Mouse (Mus musculus) testis, adult 2 months (tissue): ENCODE measurements around the gene Zscan12. TPM values are rescaled to one million over a fixed set of nuclear protein-coding genes. Genes with fewer than 3 reads are reported as not detected.

Experiments
- H3K27ac ChIP-seq: fragments of 200-500 bp; 2 replicates; pipeline ENCODE4 v1.5.1; 2012; ENCODE audit warnings: low read depth, low read length; ENCODE audit not compliant: control insufficient read depth, insufficient read depth
- H3K27me3 ChIP-seq: fragments of 200-500 bp; 2 replicates; pipeline ENCODE4 v1.6.1; 2012; ENCODE audit warnings: mild to moderate bottlenecking, low read length, moderate library complexity; ENCODE audit not compliant: control insufficient read depth, insufficient read depth
- H3K36me3 ChIP-seq: fragments of 200-500 bp; 2 replicates; pipeline ENCODE4 v1.6.1; 2012; ENCODE audit warnings: mild to moderate bottlenecking, low read length; ENCODE audit not compliant: control insufficient read depth, insufficient read depth
- H3K4me1 ChIP-seq: fragments of 200-500 bp; 2 replicates; pipeline ENCODE4 v1.6.1; 2012; ENCODE audit warnings: low read length; ENCODE audit not compliant: control insufficient read depth, insufficient read depth
- H3K4me3 ChIP-seq: fragments of 200-500 bp; 2 replicates; pipeline ENCODE4 v1.5.1; 2012; ENCODE audit warnings: low read depth, mild to moderate bottlenecking, low read length, moderate library complexity, mixed read lengths; ENCODE audit not compliant: control insufficient read depth
- CTCF ChIP-seq: fragments of 200-500 bp; IDR thresholded peaks from 2 replicates; pipeline ENCODE4 v1.5.1; 2012; ENCODE audit warnings: low read depth, mild to moderate bottlenecking, inconsistent platforms, low read length, moderate library complexity; ENCODE audit not compliant: control insufficient read depth, insufficient read depth, insufficient replicate concordance
- POLR2A ChIP-seq: fragments of 200-500 bp; IDR thresholded peaks from 2 replicates; pipeline ENCODE4 v1.6.1; 2012; ENCODE audit warnings: low read depth, mild to moderate bottlenecking, inconsistent platforms, low read length, moderate library complexity; ENCODE audit not compliant: control insufficient read depth
- polyA plus RNA-seq: library from polyadenylated mRNA; depleted of rRNA; stranded (reverse); fragments of >200 nt; gene quantifications from 2 replicates; pipeline ENCODE4 v1.2.3, GENCODE M21; 2012

Zscan12 gene
- polyA plus RNA-seq, 1 experiment, result 14.6 TPM

DNA sequence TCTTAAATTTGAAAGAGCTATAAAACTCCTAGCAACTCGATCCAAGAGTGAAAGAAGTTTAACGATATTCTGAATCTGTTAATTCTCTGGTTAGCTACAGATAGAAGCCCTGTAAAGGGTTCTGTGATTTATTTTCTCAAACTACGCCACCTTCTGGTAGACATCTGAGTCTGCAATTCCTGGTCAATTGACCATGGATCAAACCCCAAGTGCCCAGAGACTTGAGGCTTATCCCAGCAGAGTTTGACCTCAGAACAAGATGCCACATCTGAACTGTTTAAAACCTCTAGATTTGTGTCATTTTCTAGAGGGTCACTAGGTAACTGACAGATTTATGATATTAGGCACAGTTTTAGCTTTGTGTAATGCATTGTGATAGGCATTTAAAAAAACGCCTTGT lies 36.4 kb upstream of the Zscan12 start:
- Histone ChIP-seq H3K4me1 (peaks cover 6% of the 10 kb centered on the region), H3K4me3 (no peak overlapping the region), H3K36me3 (no peaks in the 10 kb centered on the region), H3K27ac (no peak overlapping the region), H3K27me3 (no peaks in the 10 kb centered on the region)
- no peak for TF ChIP-seq POLR2A
- TF ChIP-seq CTCF, result no peak

DNA sequence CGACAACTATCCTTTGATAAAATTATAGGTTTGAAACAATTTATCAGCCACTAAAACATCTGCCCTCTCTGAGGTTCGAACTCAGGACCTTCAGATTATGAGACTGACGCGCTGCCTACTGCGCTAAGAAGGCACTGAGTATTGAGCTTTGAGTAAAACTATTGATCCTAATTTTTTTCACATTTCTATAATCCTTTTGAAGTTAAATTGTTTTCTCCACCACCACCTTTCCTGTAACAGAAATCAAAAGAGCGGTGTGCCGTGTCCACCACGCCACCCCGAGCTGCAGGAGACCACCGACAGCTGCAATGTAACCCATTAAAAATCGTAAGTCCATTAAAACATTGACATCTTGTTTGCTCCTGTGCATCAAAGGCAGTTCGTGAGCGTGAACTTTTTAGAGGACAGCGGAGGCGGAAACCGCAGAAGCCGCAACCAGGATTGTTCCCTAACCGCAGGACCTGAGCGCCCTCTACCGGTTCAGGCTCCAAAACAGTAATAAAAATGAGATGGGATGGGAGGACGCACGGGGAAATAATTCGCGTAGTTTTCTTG lies 35.9 kb upstream of the Zscan12 start:
- Histone ChIP-seq H3K4me1 (peaks cover 6% of the 10 kb centered on the region), H3K27me3 (no peaks in the 10 kb centered on the region), H3K36me3 (no peaks in the 10 kb centered on the region), H3K4me3 (peak overlapping the region; percentile 79), H3K27ac (no peak overlapping the region; the same call in 1 of the 2 replicates)
- TF ChIP-seq POLR2A (no peak), CTCF (peak; percentile 59; the same call in 1 of the 2 replicates)

DNA sequence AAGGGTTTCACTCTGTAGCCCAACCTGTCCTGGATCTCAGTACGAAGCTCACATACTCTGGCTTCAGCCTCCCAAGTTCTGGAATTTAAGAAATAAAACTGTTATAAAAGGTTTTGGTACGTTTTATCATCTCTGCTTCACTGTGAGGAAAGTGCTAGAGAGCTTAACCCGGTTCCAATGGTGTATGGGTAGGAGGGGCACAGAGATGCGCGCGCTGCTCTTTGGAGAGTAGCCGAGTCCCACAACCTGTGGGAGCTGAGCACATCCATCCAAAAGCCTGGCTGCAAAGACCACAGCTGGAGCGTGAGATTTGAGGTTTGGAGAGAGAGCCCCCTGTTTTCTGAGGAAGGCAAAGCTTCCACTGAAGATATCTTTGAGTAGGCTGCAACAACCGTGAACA lies 35.2 kb upstream of the Zscan12 start:
- no peak overlapping the region for H3K27ac ChIP-seq
- no peak overlapping the region; the same call in 1 of the 2 replicates for H3K4me3 ChIP-seq
- H3K4me1 ChIP-seq, result peaks cover 6% of the 10 kb centered on the region
- no peaks in the 10 kb centered on the region for H3K36me3 ChIP-seq
- TF ChIP-seq POLR2A (no peak), CTCF (no peak)
- H3K27me3 ChIP-seq, result no peaks in the 10 kb centered on the region

DNA sequence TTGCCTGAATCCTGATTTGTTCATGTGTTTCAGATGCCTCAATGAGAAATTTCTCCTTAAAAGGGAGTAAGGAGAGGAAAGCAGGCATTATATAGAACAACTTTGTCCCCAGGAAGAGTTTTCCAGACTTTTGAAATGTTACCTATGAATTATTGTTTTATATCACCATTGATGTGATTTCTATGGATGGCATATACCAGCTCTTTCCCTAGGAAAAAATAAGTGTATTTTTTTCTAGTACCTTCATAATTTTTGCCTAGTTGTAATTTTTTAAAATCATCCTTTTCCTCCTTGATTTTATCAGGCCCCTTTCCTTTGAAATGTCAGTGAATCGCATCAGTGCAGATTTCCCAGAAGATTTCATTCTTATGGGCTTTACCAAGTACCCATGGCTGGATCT lies 16.0 kb upstream of the Zscan12 start, which contains the start of gene Olfr1367:
TSS of gene Olfr1367 (plus strand) at position 301 of the 400 bp plus-strand sequence.
- no peak within 1 kb of the TSS for H3K27ac ChIP-seq
- no peak for TF ChIP-seq POLR2A
- TF ChIP-seq CTCF, result no peak
- H3K36me3 ChIP-seq, result no peaks in the 10 kb centered on the region
- no peaks in the 10 kb centered on the region for H3K4me1 ChIP-seq
- no peaks in the 10 kb centered on the region for H3K27me3 ChIP-seq
- no peak within 1 kb of the TSS for H3K4me3 ChIP-seq

DNA sequence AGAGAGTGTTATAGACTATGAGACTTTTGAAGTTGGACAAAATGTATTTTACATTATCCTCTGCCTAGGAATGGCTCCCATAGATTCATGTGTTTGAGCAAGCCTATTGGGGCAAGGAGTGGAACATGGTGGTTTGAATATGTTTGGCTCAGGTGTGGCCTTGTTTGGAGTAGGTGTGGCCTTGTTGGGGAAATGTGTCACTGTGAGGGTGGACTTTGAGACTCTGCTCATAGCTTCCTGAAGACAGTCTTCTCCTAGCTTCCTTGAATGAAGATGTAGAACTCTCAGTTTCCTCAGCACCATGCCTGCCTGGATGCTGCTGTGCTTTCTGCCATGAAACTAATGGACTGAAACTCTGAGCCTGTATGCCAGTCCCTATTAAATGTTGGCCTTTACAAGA lies 12.0 kb upstream of the Zscan12 start:
- Histone ChIP-seq H3K4me1 (no peaks in the 10 kb centered on the region), H3K36me3 (no peaks in the 10 kb centered on the region), H3K4me3 (no peak overlapping the region), H3K27ac (no peak overlapping the region), H3K27me3 (no peaks in the 10 kb centered on the region)
- TF ChIP-seq POLR2A (no peak), CTCF (no peak)

DNA sequence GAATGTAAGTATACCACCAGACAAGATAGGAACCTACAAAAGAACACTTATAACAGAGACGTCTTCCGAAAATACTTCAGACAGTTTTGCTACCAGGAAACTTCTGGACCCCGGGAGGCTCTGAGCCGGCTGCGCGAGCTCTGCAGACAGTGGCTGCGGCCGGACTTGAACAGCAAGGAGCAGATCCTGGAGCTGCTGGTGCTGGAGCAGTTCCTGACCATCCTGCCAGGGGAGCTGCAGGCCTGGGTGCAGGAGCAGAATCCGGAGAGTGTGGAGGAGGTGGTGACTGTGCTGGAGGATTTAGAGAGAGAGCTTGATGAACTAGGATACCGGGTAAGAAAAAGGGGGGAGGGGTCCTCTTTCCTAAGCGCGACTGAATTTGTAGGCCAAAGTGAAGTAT lies 1.1 kb downstream of the Zscan12 start:
- peaks cover 3% of the 10 kb centered on the region; the same call in 1 of the 2 replicates for H3K4me1 ChIP-seq
- TF ChIP-seq POLR2A, result no peak
- no peak for TF ChIP-seq CTCF
- no peak overlapping the region for H3K27ac ChIP-seq

DNA sequence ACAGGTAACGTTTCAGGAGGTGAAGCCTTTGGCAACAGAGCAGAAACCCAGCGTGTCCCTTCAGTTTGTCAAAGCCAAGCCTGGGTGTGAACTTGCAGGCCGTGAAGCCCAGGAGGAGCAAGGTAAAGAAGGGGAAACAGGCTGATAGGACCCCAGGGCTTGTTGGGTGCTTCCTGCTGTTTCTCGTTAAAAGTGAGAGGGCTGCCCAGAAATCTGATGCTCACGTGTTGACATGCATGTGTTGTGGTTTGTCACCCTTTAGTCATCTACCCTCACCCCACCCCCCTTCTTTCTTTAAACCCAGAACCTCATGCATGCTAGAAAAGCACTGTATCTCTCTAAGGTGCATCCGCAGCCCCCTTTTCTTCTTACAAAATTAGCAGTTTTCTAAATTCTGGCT lies 4.0 kb downstream of the Zscan12 start:
- no peaks in the 10 kb centered on the region; the same call in 1 of the 2 replicates for H3K36me3 ChIP-seq
- H3K27ac ChIP-seq, result no peak overlapping the region

More for the DNA sequence above, 1.1 kb downstream of the Zscan12 start:
- H3K4me3 ChIP-seq, result peak overlapping the region; percentile 55
- H3K27me3 ChIP-seq, result no peaks in the 10 kb centered on the region
- no peaks in the 10 kb centered on the region for H3K36me3 ChIP-seq

More for the DNA sequence above, 4.0 kb downstream of the Zscan12 start:
- H3K27me3 ChIP-seq, result no peaks in the 10 kb centered on the region
- peaks cover 3% of the 10 kb centered on the region; the same call in 1 of the 2 replicates for H3K4me1 ChIP-seq
- TF ChIP-seq CTCF (no peak), POLR2A (no peak)
- no peak overlapping the region for H3K4me3 ChIP-seq
